Mouse (Mus musculus) hindbrain, embryonic 16.5 days (tissue): Measurements from ENCODE around the gene Cap2. TPM values are rescaled to one million over a fixed set of nuclear protein-coding genes. Genes with fewer than 3 reads are reported as not detected.

Experiments used
- ATAC-seq: fragments of 200-750 bp; cut with Nextera tagmentation; 2 replicates; pipeline ENCODE4 v1.8.0; 2017; ENCODE audit warnings: moderate TSS enrichment, moderate library complexity
- H3K27ac ChIP-seq: fragments of 300-500 bp; sonication (generic); 2 replicates; pipeline ENCODE4 v1.5.1; 2014; ENCODE audit warnings: low read depth, mild to moderate bottlenecking, control low read depth, low read length, moderate library complexity
- H3K27me3 ChIP-seq: fragments of 300-500 bp; sonication (generic); replicated peaks from 2 replicates; pipeline ENCODE4 v1.6.1; 2014; ENCODE audit warnings: low read length; ENCODE audit not compliant: control insufficient read depth, insufficient read depth
- H3K36me3 ChIP-seq: fragments of 300-500 bp; sonication (generic); 2 replicates; pipeline ENCODE4 v1.6.1; 2014; ENCODE audit warnings: mild to moderate bottlenecking, low read length, moderate library complexity, mixed read lengths; ENCODE audit not compliant: control insufficient read depth, insufficient read depth
- H3K4me1 ChIP-seq: fragments of 300-500 bp; sonication (generic); 2 replicates; pipeline ENCODE4 v1.6.1; 2014; ENCODE audit warnings: low read depth, low read length; ENCODE audit not compliant: control insufficient read depth, insufficient read depth
- H3K4me2 ChIP-seq: fragments of 300-500 bp; sonication (generic); 2 replicates; pipeline ENCODE4 v1.6.1; 2014; ENCODE audit warnings: mild to moderate bottlenecking, low read length, control low read depth, moderate library complexity
- H3K4me3 ChIP-seq: fragments of 300-500 bp; sonication (generic); 2 replicates; pipeline ENCODE4 v1.5.1; 2014; ENCODE audit warnings: mild to moderate bottlenecking, low read length, control low read depth, moderate library complexity
- H3K9ac ChIP-seq: fragments of 300-500 bp; sonication (generic); 2 replicates; pipeline ENCODE4 v1.6.1; 2014; ENCODE audit warnings: low read depth, mild to moderate bottlenecking, control low read depth, low read length, moderate library complexity
- H3K9me3 ChIP-seq: fragments of 300-500 bp; sonication (generic); 2 replicates; pipeline ENCODE4 v1.6.1; 2014; ENCODE audit warnings: mild to moderate bottlenecking, low read length, moderate library complexity; ENCODE audit not compliant: control insufficient read depth
- WGBS: fragments of 180-500 bp; shearing (Covaris S2); extraction: QIAGEN DNeasy Blood & Tissue Kit; methylation state at CpG from one replicate; pipeline ENCODE4 v1.1.7; 2014; 5-methylcytosine and 5-hydroxymethylcytosine counted together
- polyA plus RNA-seq: library from polyadenylated mRNA; unstranded; fragments of >200 nt; fragmentation: Nextera tagmentation; extraction: Ambion mirVana; gene quantifications from 2 replicates; pipeline ENCODE4 v1.2.1, GENCODE M21; 2015

Gene Cap2
- polyA plus RNA-seq, 1 experiment from 2014 or later, result 12.9 TPM

DNA sequence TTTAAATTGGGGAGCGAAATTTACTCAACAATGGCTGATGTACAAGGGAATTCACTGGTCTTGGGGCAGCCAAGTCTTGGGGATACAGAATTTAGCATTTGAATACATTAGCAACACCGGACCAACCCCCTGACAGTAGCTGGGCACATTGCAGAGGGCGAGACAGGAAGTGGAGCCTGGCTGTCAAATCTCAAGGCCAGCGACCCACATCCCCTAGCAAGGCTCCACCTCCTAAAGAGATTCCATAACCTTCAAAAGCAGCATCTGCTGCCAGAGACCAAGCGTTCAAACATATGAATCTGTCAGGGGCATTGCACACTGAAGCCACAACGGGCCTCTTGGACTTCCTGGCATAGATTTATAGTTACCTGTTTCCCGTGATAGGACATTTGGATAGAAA, 150.2 kb downstream of the Cap2 start:
- WGBS, result 87% methylated on average over 7 of the region's 7 CpGs
- no peak overlapping the region for H3K4me2 ChIP-seq
- H3K36me3 ChIP-seq, result no peaks in the 10 kb centered on the region
- H3K27me3 ChIP-seq, result no peaks in the 10 kb centered on the region
- H3K4me3 ChIP-seq, result no peak overlapping the region
- no peak for ATAC-seq
- H3K9me3 ChIP-seq, result no peaks in the 10 kb centered on the region; the same call in 1 of the 2 replicates
- no peak overlapping the region for H3K27ac ChIP-seq
- H3K4me1 ChIP-seq, result no peaks in the 10 kb centered on the region
- H3K9ac ChIP-seq, result no peak overlapping the region

DNA sequence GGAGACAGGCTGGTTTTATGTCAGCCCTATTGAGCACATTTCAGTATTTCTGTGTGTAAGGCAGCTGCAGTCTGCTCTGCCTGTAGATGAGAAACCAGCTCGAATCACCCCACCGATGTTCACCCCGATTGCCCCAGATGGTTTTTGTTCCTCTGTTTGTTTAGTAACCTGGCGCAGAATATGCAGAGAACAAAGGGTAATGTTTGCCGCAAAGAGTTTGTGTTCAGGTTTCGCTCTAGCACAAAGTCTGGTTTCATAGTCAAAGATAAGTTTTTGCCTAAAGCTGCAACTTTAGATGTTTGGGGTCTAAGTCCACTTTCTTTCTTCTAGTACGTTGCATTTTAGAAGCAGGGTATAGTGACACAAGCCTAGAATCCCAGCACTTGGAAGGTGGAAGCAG, 151.0 kb downstream of the Cap2 start:
- H3K27ac ChIP-seq, result no peak overlapping the region
- 87% methylated on average over 7 of the region's 7 CpGs for WGBS
- no peaks in the 10 kb centered on the region for H3K27me3 ChIP-seq
- no peaks in the 10 kb centered on the region for H3K4me1 ChIP-seq
- H3K9me3 ChIP-seq, result no peaks in the 10 kb centered on the region; the same call in 1 of the 2 replicates
- no peak overlapping the region for H3K4me2 ChIP-seq
- no peak for ATAC-seq
- H3K36me3 ChIP-seq, result no peaks in the 10 kb centered on the region
- H3K9ac ChIP-seq, result no peak overlapping the region
- H3K4me3 ChIP-seq, result no peak overlapping the region

DNA sequence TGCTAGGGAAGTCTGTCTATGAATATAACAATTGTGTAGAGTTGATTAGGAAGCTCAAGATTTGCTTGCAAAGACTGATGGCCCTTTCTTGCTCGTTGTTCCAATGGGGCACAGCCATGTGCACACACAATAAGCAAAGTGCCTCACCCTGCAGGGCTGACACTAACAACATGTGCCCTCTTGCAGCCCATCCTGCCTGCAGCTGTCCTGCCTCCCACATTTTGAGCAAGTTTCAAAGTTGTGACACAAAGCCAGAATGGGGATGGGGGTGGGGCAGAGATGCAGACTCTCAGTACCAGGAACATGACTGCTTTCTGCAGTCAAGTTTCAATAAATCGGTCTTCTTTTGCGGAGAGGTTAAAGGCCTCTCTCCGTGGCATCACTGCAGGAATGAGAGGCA, 152.0 kb downstream of the Cap2 start:
- H3K4me1 ChIP-seq, result no peaks in the 10 kb centered on the region
- no peaks in the 10 kb centered on the region; the same call in 1 of the 2 replicates for H3K9me3 ChIP-seq
- 58% methylated on average over 4 of the region's 4 CpGs for WGBS
- H3K9ac ChIP-seq, result no peak overlapping the region
- no peak overlapping the region for H3K4me3 ChIP-seq
- no peak for ATAC-seq
- no peak overlapping the region for H3K4me2 ChIP-seq
- H3K36me3 ChIP-seq, result no peaks in the 10 kb centered on the region
- no peaks in the 10 kb centered on the region for H3K27me3 ChIP-seq
- no peak overlapping the region for H3K27ac ChIP-seq

DNA sequence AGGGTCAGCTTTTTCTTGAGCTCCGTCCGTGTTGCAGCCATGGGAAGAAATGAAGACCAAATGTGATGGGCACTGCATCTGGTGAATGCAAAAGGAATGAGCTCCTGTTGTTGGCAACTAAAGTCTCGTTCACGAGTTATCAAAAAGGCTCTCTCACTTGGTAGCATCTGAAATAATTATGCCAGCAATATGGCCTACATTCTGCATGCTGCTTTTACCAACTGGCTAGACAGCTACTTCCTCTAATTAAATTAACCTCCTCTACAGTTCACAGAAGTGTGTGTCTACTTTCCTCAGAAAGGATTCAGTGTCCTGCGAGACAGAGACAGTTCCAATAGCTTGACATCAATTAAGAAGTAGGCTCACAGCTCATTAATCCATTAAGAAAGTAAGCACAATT, 152.9 kb downstream of the Cap2 start:
- H3K36me3 ChIP-seq, result no peaks in the 10 kb centered on the region
- 74% methylated on average over 5 of the region's 5 CpGs for WGBS
- H3K4me1 ChIP-seq, result no peaks in the 10 kb centered on the region
- no peaks in the 10 kb centered on the region for H3K27me3 ChIP-seq
- H3K4me3 ChIP-seq, result no peak overlapping the region
- H3K9me3 ChIP-seq, result no peaks in the 10 kb centered on the region; the same call in 1 of the 2 replicates
- no peak overlapping the region for H3K9ac ChIP-seq
- no peak overlapping the region for H3K27ac ChIP-seq
- ATAC-seq, result no peak
- H3K4me2 ChIP-seq, result no peak overlapping the region

- Histone ChIP-seq H3K36me3 (no peaks in the 10 kb centered on the region), H3K27ac (no peak overlapping the region), H3K9me3 (no peaks in the 10 kb centered on the region), H3K4me2 (no peak overlapping the region), H3K4me3 (no peak overlapping the region), H3K4me1 (no peaks in the 10 kb centered on the region), H3K27me3 (no peaks in the 10 kb centered on the region; the same call in 1 of the 2 replicates), H3K9ac (no peak overlapping the region)
- ATAC-seq, result no peak
- 91% methylated on average over 5 of the region's 5 CpGs for WGBS
Observed at GRCm38 (mm10) chr13:46659211-46659610, 157.6 kb downstream of the Cap2 start.

DNA sequence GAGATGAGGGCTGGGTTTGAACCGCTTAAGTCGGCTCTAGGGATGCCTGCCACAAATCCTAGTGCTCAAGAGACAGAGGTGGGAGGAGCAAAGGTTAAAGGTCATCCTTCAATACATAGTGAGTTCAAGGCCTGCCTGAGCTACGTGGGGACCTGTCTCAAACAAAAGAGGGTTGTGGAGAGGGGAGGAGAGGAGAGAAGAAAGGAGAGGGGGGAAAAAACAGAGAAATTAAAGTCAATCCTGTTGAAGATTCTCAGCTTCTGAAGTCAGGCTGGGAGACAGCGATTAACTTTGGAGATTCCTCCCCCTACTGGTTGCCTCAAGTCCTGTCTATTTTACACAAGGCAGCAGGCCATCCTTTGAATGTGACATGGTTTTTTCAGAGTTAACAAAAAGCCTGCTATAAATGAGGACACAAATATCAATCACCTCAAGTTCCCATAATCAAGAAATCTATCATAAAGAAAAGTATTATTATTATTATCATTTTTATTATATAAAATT, 161.9 kb downstream of the Cap2 start:
- peak; percentile 74; the same call in 1 of the 2 replicates for ATAC-seq
- no peak overlapping the region for H3K9ac ChIP-seq
- H3K36me3 ChIP-seq, result no peaks in the 10 kb centered on the region
- no peak overlapping the region for H3K4me2 ChIP-seq
- H3K4me3 ChIP-seq, result no peak overlapping the region
- no peaks in the 10 kb centered on the region for H3K4me1 ChIP-seq
- H3K27ac ChIP-seq, result no peak overlapping the region
- peaks cover 2% of the 10 kb centered on the region; the same call in 1 of the 2 replicates for H3K27me3 ChIP-seq
- no peaks in the 10 kb centered on the region for H3K9me3 ChIP-seq
- WGBS, result 30% methylated on average over 4 of the region's 4 CpGs

DNA sequence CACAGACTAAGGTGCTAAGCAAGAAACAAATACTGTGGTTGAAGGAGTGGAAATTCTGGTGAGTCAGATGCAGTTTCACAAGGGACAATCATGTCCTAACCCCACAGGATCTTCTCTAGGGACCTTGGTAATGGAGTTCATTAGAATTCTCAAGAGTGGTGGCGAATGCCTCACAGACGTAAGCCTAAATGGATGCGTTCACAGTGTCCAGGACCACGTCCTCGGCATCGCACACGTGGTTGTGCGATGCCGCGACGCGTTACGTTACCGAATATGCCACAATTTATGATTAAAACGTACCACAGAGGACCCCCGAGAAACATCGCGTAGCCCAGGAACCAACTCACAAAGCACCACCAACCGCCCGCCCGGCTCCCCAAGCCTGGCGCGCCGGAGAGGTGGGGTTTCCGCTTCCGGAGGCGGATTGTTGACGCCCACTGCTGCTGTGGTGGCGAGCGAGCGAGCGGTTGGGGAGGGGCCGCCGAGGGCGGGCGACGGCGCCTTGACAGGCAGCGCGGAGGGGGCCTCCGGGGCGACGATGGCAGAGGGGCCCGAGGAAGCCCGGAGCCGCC, 167.5 kb downstream of the Cap2 start, which contains the start of gene Fam8a1:
Gene Fam8a1 (plus strand): TSS at position 475 of the 572 bp plus-strand sequence.
- peak; percentile 97 for ATAC-seq
- Histone ChIP-seq H3K4me3 (peak within 1 kb of the TSS; percentile 82), H3K4me1 (peaks cover 9% of the 10 kb centered on the region), H3K27ac (peak within 1 kb of the TSS; percentile 87), H3K9me3 (no peaks in the 10 kb centered on the region), H3K9ac (peak within 1 kb of the TSS; percentile 95), H3K27me3 (0 out of 2 replicates have a peak, but pooled peaks cover 2% of the 10 kb centered on the region), H3K36me3 (peaks cover 16% of the 10 kb centered on the region), H3K4me2 (peak within 1 kb of the TSS; percentile 81)
- WGBS, result under 1% methylated on average over 40 of the region's 46 CpGs

GRCm38 (mm10) chr13:46669620-46670271, 168.1 kb downstream of the Cap2 start:
- peaks cover 9% of the 10 kb centered on the region for H3K4me1 ChIP-seq
- ATAC-seq, result peak; percentile 57
- H3K4me3 ChIP-seq, result peak overlapping the region; percentile 82
- peaks cover 20% of the 10 kb centered on the region for H3K36me3 ChIP-seq
- H3K27ac ChIP-seq, result peak overlapping the region; percentile 87
- H3K27me3 ChIP-seq, result 0 out of 2 replicates have a peak, but pooled peaks cover 2% of the 10 kb centered on the region
- under 1% methylated on average over 27 of the region's 96 CpGs for WGBS
- peak overlapping the region; percentile 95 for H3K9ac ChIP-seq
- peak overlapping the region; percentile 81 for H3K4me2 ChIP-seq
- no peaks in the 10 kb centered on the region for H3K9me3 ChIP-seq

DNA sequence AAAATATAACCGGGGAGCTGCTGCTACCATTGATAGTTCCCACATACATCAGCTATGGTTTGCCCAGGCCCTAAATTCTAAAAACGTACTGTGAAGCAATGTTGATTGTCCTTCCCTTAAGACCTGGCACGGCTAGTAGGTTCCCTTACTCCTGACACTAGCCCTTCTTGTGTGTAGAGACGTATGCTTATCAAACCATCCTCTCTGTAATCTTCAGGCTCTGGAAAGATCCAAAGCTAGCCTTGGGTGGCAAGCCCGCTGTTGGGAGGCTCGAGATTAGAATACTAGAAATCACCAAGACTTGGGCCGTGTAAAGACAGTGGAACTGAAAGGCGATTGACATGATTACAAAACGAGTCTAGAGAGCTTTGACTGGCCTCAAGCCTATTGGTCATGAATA, 168.9 kb downstream of the Cap2 start:
- Histone ChIP-seq H3K27ac (no peak overlapping the region), H3K9ac (peak overlapping the region; percentile 95), H3K27me3 (0 out of 2 replicates have a peak, but pooled peaks cover 2% of the 10 kb centered on the region), H3K9me3 (no peaks in the 10 kb centered on the region), H3K4me1 (peaks cover 9% of the 10 kb centered on the region), H3K4me2 (peak overlapping the region; percentile 81), H3K36me3 (peaks cover 22% of the 10 kb centered on the region), H3K4me3 (peak overlapping the region; percentile 82)
- no peak for ATAC-seq
- WGBS, result 70% methylated on average over 9 of the region's 9 CpGs
